Mouse (Mus musculus): ENCODE data around the gene Usp18.

DNA sequence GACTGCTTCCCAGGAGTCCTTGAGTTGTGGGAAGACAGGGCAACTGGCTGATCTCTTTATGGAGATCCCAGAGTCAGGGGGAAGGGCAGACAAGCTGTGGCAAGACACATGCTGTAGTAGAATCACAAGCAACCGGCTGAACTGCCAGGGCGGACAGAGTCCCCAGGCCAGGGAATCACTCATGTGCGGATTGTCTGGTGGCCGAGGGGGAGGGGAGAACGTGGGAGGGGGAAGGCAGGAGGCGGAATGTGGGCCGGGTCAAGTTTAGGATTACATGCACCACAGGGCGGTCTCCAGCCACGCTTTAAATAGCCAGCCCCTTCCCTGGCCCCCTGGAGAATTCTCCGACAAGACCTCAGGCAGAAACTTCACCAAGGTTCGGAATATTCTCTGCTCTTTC is 54.2 kb downstream of the Usp18 start, which contains the start of gene Slc6a13:
- TF ChIP-seq CTCF (IDR thresholded peaks at IDR 0.05) (no peak), EP300 (IDR thresholded peaks at IDR 0.05) (no peak)
